Mouse (Mus musculus) heart, adult 18-20 months (tissue): ENCODE results near the gene Tenm4. TPM values are rescaled to one million over a fixed set of nuclear protein-coding genes. Genes with fewer than 3 reads are reported as not detected.

Experiments
- DNase-seq, 2 experiments: peaks; one replicate each; pipeline ENCODE4 v3.0.0; 2021 to 2022; ENCODE audit warnings: mixed read lengths in 1 of 2
- total RNA-seq, 2 experiments: library from RNA; stranded (reverse); gene quantifications; 2 replicates each; pipeline ENCODE4 v1.2.3; 2021

Gene Tenm4
- total RNA-seq, 2 experiments from 2014 or later = 1.2 to 2.2 TPM

GRCm38 (mm10) chr7:96648606-96649005 lies 477.6 kb downstream of the Tenm4 start:
- no peak for DNase-seq

- DNase-seq = no peak
These were observed 478.1 kb downstream of the Tenm4 start for GRCm38 (mm10) chr7:96649171-96649570.

GRCm38 (mm10) chr7:96650435-96650834 lies 479.4 kb downstream of the Tenm4 start:
- DNase-seq = no peak

- DNase-seq = no peak
These were observed 480.0 kb downstream of the Tenm4 start for GRCm38 (mm10) chr7:96651055-96651454.

GRCm38 (mm10) chr7:96651626-96652341 lies 480.7 kb downstream of the Tenm4 start:
- DNase-seq = no peak

DNA sequence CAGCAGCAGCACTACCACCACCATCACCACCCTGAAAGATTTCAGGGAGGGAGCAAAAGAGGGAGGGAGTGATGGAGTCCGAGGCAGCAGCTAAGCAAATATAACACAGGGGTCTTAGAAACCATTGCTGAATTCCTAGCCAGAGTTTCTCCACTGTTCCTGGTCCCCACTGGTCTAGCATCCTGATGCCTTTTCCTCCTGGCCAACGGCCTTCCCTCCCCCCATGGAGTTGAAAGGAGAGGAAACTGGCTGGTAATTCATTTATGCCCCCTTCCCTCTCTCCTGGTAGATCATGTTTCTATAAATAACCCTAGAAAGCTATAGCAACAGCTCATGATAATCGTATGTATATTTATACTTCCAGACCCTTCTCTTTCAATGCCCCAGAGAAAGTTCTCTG lies 481.8 kb downstream of the Tenm4 start:
- DNase-seq = no peak

DNA sequence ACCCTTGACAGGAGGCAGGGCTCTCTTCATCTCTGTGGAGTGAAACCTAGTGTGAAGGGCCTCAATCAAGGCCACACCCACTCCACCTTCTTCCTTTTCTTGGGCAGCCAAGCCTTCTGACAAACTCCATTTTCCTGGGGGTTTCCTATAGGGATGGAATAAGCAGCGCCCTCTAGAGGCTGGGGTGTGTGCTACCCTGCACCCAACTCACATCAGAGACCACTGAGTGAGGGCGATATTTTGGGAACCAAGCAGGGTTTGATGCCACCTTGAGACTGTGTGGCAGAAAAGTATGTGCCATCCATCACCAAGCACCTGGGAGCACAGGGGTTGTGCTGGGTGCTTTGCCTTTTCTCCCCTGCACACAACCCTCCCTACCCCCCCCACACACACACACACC lies 483.2 kb downstream of the Tenm4 start:
- no peak for DNase-seq

DNA sequence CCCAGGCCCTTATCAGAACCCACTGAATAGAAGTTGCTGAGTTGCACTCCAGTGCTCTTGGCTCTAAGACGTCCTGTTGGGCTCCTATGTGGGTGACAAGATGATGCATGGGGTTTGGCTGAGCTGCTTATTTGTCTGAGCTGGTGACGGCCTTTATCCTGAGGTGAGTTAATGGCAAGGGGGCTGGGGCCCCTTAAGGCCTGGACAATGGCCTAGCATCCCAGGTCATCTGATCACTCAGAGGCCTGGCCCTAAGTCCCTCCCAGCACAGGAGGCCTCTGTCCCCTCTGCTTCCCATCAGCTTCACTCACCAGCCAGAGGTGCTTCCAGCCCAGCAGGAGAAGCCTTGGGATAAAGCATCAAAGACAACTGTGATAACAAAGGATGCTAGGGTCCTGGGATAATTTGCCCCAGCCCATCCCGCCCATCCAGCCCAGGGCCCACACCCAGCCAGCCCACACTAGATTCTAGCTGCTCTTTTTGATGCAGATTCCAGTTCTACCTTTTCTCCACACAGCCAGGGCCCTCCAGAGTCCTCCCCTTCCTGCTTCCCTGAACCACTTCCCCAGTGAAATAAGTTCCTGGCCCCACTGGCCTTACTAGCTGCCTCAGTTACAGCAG lies 484.2 kb downstream of the Tenm4 start:
- no peak for DNase-seq

DNA sequence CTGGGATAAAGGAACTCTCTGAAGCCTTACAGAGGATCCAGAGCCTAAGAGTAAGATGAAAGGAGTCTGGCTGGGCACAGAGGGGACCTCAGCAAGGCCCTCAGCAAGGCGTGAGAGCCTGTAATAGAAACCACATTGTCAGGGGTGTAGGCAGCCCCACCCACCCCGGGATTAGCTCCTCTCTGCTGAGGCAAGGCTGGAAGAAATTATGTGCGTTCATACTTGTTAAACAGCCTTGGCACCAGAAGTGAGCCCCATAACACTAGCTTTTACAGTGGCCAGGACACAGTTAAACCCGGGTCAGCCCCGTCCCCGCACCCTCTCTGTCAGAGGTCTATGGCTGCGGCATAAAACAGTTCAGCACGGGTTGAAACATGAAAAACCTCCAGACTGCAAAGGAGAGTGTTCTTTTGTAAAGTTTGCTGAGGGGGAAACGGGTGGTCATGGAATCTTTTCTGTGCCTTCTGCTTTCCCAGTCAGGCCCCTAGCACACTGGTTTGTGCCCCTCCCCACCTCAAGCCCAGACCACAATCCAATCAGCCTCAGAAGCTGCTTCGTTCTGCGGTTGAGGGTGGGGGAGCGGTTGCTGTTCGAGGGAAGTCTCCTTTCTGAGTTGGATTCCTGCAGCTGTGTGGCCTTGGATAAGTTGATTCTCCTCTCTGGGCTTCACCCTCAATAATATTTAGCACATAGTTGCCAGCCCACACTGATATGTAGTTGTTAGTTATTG lies 486.2 kb downstream of the Tenm4 start:
- no peak for DNase-seq

DNA sequence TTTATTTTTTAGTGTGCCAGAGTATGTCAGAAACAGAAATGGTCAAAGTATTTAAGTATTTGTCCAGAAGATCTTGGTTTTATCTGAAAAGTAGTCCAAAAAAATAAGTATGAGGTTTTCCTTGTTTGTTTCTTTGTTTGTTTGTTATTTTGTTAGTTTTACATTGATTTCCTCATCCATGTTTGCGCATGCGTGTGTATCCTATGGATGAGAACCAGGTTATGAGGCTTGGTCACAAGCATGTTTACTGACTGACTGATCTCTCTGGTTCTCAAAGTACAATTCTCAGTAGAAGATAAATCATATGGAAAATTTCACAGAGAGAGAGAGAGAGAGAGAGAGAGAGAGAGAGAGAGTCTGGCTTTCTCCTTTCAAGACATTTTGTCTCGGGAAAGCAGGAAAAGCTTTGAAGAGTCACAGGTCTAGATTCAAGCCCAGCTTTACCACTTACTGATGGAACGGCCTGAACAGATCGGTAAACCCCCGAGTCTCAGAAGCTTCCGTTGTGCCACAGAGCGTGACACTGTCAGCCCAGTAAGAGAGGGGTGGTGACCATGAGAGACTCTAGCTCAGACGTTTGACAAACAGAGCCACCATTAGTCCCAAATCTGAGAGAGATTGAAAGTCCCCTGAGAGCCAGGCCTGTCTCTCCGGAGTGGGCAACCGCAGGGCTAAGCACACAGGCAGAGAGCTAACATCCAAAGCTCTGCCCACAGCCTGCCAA lies 487.0 kb downstream of the Tenm4 start:
- DNase-seq = no peak

DNA sequence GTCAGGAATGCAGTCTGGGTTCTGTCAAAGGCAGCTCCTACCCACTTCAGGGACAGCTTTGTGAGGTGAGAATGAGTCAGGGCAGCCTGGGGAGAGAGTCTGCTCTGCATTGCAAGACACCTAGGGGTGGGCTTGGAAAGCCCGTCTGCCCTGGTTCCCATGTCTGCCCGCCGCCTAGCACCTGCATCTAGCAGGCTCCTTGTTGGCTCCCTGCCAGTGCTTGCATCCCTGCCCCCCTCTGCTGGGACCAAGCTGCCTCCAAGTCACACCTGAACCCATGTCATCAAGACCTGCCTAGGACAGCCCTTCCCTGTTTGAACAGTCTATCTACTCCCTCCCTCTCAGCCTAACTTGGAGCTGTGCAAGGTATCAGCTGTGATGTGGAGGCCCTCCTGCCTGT lies 489.9 kb downstream of the Tenm4 start:
- no peak for DNase-seq

DNA sequence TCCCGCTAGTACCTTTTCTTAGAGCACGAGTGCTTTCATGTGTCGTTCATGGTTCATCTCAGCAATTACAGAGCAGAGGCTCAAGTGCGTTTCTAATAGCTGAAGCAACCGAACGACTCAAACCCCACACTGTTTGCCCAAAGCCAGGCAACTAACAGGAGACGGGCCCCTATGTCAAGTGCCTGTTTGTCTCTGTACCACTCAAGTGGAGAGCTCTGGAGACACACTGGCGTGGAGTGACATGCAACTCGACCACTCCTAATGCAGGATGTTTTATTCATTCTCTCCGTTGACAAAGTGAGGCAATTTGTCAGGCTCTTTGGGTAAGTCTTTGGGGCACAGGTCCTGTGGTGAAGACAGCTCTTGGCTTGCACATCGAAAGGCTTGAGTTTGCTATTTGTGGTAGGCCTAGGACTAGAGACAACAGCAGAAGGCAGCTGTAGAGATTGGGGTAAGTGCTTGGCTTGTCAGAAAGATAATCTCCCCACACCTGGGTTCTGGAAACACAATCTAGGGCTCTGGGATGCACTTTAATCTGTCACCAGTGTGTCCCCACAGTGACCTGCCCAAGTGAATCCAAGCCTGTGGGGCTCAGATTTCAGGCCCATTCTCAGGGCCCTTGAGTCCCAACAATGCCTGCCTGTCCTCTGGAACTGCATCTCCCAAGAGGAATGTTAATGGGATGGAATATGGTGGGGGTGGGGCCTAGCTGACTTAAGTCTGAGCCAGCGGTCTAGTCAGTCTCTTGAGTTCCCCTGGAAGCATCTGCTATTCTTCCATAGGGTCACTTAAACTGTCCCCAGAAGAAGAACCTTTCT lies 490.5 kb downstream of the Tenm4 start:
- DNase-seq = no peak

DNA sequence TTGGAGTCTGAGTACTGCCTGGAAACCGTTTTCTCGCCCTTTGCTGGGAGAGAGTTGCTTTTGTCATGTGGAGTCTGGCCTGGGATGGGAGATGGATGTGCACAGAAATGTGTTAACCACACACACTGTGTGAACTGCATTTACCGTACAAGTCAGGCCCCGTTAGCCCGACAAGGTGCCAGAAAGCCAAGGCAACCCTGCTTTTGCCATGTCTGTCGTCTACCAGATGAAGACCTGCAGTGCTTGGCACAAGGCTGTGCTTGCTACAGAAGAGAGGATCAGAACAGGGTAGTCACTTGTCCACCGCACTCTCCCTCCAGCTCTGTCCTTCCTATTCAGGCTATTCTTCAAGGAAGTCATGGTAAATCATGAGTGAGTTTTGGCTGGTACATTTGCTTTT lies 492.3 kb downstream of the Tenm4 start:
- DNase-seq = no peak

DNA sequence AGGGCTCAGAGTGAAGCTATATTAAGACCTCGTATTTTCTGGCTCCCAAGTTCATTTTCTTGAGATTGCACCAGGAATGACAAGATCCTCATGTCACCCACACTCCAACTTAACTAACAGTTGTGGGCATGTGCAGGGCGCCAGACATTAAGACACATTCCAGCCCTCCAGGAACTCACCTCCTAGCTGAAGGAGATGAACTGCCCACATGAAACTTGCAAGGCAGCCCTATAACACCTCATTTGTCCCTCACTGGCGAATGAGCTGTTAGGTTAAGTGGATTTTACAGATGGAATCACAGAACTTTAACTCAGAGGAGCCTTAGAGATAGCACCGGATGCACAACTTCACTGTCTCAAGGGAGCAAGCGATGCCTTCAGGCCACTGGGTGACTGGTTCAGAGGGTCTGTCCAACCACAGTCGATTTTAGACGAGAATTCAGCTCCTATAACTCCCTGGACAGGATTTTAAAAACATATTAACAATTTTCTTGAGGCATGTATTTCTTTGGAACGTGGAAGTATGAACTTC lies 495.4 kb downstream of the Tenm4 start:
- no peak for DNase-seq

- DNase-seq = no peak
These were observed 496.6 kb downstream of the Tenm4 start for GRCm38 (mm10) chr7:96667688-96668087.

- DNase-seq = no peak
These were observed 499.0 kb downstream of the Tenm4 start for GRCm38 (mm10) chr7:96670095-96670494.

DNA sequence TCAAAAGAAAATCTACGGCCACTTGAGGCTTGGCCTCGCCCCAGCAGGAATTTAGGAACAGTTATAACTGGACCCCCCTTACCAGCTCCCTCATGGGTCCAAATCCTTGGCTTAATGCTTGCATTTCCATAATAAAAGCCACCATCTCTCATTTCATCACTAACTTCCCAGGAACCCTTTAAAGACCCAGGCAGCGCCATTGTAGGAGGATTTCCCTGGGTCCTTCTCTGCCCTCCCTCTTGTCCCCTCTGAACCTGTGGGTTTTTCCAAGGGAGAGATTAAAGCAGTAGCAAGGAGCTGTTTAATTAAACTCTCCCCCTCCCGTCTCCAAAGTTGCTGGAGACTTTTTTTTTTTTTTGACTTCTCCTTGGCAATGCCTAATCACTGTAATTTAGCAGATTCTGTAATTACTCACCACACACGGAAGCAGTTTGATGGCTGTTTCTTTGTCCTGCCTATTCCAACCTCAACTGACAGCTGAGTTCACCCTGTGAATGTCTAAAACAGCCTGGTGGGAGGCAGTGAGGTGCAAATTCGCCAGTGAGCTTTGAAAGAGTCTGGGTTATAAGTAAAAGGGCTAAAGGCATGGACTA lies 501.4 kb downstream of the Tenm4 start:
- no peak for DNase-seq

GRCm38 (mm10) chr7:96677082-96677481 lies 506.0 kb downstream of the Tenm4 start:
- peak in 1 of 2 experiments; percentile 3 for DNase-seq

DNA sequence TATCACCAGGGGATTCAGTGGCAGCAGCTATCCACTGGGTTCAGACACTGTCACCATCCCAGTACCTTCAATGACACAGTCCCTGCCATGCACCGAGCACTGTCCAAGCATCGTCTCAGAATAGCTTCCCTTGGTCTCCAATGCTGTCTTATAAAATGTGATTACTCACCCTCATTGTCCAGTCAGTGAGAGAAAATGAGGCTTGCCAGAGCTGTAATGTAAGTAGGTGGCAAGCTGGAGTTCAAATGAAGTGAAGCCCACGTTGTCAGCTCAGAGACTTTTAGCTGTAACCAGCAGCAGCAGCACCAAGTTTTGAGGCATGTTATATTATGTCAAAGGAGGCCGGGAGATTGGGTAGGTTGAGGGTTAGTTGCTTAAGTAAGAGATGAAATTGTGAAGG lies 507.2 kb downstream of the Tenm4 start:
- no peak for DNase-seq

DNA sequence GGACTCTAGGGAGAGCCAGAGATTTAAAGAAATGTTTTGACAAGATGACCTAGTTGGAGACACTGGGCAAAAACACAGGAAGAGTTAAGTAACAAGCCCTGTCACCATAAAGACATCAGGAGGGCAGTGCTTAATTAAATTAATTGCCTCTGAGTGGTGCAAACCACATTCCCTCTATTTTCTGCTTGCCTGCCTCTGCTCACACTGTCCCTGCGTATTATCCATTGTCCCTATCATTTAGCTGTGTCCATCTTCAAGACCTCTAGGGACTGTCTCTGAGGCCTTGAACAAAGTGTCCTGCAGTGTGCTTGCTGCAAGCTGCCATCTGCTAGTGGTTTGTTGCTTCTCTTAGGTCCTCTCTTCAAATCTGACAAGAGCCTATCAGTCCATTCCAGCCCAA lies 508.7 kb downstream of the Tenm4 start:
- DNase-seq = no peak

- peak; percentile 23 to 27 for DNase-seq
These were observed 509.4 kb downstream of the Tenm4 start for GRCm38 (mm10) chr7:96680405-96680804.
